Mouse (Mus musculus): Measurements from ENCODE around the gene Srpr.

Gene Srpr

DNA sequence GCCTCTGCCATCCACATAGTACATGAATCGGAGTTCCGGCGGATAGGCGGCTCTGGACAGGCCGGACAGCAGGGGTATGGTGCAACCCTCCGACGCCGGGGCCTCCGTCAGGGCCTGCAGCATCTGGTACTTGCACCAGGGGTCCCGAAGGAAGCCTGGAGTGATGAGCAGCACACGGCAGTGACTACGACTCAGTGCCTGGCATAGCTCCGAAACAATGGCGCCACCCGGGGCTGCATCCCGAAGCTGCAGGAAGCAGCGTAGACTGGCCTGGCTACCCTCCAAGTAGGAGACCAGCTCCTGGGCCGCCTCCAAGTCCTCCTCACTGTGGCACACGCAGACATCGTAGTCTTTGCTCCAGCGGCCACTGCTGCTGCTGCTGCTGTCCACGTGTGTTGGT is 11.3 kb upstream of the Srpr start:
- no peak for DNase-seq (ENCODE audit: low spot score)

GRCm38 (mm10) chr9:35192983-35193542 is 6.9 kb upstream of the Srpr start:
- no peak for DNase-seq (ENCODE audit: low spot score)

DNA sequence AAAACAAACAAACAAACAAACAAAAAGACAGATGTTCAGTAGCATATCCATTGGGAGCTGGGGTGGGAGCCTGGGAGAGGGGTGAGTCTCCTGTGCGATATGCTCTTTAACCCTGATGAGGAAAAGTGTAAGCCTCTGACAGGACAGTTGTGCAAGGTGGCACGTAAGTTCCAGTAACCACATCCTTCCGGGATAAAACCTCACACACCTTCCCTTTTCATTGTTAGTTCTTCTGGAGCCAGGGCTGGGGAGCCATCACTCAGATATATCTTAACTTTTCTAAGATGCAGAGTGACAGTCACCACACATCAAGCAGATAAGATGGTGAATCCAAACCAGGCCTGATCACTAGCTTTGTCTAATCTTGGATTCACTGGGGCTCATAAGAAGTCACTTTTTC is 5.9 kb upstream of the Srpr start:
- no peak for DNase-seq (ENCODE audit: low spot score)

DNA sequence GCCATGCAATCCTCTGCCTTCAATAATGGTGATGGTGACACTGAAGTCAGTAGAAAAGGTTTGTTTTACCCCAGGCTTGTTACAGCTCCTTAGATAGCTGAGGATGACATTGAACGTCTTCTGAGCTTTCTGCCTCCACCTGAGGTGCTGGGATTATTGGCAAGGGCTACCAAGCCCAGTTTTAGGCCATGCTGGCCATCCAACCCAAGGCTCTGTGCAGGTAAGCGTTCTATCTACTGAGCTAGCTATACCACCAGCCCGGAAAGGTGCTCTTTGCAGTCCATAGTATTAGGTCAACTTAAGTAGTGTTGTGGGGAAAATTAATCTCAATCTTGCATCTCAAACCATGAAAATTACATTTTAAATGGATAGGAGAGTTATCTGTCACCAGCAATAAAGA is 2.4 kb upstream of the Srpr start:
- DNase-seq (ENCODE audit: low spot score), result no peak

- DNase-seq (ENCODE audit: low spot score), result no peak
Measured at GRCm38 (mm10) chr9:35198351-35198750, 1.6 kb upstream of the Srpr start.

DNA sequence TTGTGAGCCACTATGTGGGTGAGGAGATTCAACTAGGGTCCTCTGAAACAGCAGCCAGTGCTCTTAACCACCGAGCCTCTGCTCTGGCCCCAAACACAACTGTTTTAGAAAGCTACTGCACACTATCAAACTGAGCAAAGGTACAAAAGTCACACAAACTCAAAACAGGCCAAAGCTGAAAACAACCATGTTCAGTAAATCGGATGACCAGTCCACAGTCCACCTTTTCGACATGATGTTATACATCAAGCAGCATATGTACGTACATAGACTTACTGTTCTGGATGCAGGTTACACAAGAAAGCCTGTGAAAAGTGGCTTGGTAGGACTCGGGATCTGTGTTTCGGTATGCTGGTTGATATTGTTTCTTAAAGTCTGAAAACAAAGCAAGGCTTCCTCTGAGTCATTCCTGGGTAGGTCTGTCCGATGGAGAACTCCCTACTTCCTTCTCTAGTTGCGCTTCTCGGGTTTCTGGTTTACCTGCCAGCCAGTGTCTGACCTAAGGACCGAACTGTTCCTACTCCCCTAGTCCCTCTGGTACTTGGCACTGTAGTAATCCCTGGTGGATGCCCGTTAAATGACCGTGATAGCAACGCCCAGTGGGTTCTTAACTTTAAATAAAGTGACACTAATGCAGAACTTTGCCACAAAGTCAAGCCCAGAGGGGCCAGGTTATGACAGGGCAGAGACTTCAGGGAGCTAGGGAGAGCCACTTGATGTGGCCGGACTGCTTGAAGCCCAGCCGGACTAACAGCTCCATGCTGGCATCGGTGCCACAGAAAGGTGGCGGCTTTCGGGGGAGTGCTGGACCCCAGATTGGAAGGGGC is 817 bp upstream of the Srpr start:
- peak; percentile 20 for DNase-seq (ENCODE audit: low spot score)

DNA sequence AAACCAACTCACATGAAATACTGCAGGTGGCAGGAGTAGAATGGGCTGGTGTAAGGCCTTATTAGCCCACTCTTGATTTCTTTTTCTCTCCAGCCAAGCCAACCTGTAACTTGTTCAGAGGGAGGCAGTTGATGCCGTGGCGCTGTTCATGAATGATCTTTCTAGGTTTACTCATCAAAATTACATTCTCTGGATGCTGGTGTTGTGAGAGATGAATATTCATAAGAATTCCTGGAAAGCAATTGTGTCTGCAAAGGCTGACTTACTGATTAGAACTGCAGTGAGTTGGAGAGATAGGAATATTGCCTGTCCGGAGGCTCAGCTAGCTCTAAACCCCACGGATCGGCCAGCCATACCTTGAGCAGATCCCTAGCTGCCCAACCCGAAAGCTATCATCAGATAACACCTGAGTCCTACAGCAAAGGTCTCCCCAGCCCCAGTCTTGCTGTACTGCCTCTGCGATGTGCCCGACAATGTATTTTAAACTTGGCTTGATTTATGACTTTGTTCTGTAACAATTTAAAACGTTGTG is 620 bp downstream of the Srpr start:
- no peak for DNase-seq (ENCODE audit: low spot score)

- no peak for DNase-seq (ENCODE audit: low spot score)
Measured at GRCm38 (mm10) chr9:35203536-35203935, 3.6 kb downstream of the Srpr start.

- DNase-seq (ENCODE audit: low spot score), result no peak
Measured at GRCm38 (mm10) chr9:35204421-35204820, 4.4 kb downstream of the Srpr start.

DNA sequence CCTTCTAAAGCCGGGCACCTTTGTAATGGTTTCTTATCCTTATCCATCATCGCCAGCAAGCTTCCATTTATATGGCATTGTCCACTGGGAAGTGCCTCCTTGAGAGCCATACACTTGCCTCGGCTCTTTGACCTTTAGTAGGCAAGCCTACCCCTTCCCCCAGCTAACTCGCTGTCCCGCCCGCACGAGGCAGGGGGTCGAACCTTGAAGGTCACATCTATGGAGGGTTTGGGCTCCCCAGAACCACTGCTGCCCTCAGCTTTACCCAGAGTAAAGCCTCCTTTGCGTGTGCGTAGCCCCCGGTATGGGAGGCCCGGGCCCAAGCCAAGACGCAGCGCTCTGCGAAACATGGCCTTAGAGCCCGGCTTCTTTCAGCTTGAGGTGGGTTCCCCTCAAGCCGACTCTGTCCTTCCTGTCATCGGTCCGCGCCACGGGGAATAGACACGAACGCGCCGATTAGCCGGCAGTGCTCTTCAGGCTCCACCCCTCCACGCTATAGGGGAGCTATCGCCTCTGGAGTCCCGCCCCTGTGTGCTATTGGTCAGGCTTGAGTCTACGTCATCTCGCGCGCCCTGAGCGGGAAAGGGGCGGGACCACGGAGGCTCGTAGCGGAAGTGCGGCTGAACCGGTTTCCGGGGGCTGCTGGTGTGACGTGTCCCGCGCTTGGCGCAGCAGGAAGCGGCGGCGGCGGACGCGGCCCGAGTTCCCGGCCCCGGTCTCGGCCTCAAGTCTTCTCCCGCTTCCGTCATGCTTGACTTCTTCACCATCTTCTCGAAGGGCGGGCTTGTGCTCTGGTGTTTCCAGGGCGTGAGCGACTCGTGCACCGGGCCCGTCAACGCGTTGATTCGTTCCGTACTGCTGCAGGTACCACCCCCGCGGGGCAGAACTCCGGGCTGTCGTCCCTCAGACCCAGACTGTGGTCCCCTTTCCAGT is 10.8 kb downstream of the Srpr start, which contains the start of gene Foxred1:
TSS of gene Foxred1 (minus strand) at position 514 of the 933 bp plus-strand sequence.
- DNase-seq (ENCODE audit: low spot score), result peak; percentile 100

- peak; percentile 8 for DNase-seq (ENCODE audit: low spot score)
Measured at GRCm38 (mm10) chr9:35211573-35212511, 11.9 kb downstream of the Srpr start.

DNA sequence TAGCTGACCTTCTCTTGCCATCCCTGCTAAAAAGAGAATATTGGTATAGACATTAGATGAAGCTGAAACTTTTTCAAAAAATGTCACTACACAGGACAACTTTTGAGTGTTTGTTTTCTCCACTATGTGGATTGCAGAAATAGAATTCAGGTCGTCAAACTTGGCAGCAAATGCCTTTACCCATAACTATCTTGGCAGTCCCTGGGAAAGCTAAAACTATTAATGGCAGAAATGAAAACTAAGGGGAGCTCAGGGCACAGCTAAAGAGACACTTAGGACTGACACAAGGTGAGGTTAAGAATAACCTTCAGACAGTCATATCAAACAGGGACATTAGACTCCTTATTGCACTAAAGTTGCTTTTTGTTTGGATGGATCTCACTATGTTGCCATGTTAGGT is 18.0 kb downstream of the Srpr start:
- no peak for DNase-seq (ENCODE audit: low spot score)

- DNase-seq (ENCODE audit: low spot score), result no peak
Measured at GRCm38 (mm10) chr9:35223466-35223865, 23.5 kb downstream of the Srpr start.

DNA sequence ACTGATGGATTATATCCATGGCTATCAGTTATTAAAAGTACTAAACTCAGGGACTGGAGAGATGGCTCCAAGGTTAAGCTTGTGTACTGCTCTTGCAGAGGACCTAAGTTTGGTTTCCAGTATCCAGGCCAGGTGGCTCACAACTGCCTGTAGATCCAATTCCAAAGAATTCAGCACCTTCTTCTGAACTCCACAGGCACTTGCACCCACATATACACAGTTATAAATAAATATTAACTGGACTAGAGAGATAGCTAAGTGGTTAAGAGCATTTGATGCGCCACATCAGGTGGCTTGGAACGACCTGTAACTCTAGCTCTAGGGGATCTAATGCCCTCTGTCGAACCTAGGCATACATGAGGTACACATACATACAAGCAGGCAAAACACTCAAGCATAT is 28.7 kb downstream of the Srpr start:
- DNase-seq (ENCODE audit: low spot score), result no peak

DNA sequence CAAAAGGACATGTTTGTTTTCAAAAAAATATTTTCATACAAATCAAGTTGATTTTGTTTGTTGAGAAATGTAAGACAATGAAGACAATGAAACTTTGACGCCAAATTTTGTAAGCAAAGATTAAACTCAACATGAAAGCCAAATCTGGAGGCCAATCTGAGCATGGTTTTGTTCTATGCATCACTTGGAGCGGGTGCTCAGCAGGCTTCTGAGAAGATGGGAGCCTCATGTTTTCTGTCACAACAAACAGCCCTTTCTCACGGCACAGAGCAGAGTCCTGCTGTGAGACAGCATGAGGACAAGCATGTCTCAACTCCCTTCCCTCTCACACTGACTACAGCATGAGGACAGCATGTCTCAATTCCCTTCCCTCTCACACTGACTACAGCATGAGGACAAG is 36.0 kb downstream of the Srpr start:
- no peak for DNase-seq (ENCODE audit: low spot score)

- DNase-seq (ENCODE audit: low spot score), result no peak
Measured at GRCm38 (mm10) chr9:35238371-35238770, 38.4 kb downstream of the Srpr start.

GRCm38 (mm10) chr9:35238915-35239571 is 39.1 kb downstream of the Srpr start:
- DNase-seq (ENCODE audit: low spot score), result peak; percentile 16

DNA sequence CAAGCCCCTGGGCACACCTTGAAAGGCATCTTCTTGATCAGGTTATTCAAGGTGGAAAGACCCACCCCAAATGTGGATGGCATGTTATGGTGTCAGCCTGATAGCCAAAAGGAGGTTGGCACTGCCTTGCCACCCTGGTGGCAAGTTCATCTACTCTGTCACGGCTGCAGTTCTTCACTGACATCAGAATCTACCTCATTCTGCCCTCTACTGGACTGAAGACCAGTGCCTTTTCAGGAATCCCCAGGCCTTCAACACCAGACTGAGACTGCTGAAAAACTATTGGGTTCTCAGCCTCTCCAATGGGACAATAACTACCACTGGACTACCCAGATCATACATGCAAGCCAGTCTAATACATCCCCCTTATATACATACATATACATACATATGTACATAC is 39.8 kb downstream of the Srpr start:
- no peak for DNase-seq (ENCODE audit: low spot score)

- DNase-seq (ENCODE audit: low spot score), result no peak
Measured at GRCm38 (mm10) chr9:35247405-35247804, 47.4 kb downstream of the Srpr start.

DNA sequence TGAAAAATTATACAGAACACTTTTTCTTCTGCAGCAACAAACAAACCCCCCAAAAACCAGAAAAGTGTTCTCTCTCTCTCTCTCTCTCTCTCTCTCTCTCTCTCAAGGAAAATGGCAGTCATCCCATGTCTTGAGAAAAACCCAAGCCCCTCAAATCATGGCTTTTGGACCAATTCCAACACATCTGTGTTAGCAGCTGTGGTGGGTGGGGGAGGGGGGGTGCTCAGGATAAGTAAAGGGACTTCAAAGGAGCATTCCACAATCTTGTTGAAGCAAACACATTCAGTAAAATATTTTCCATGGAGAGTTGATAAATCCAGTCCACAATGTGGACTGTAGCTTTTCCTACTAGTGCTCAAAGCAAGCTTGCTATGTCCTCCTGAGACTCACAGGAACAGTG is 49.5 kb downstream of the Srpr start:
- no peak for DNase-seq (ENCODE audit: low spot score)

- no peak for DNase-seq (ENCODE audit: low spot score)
Measured at GRCm38 (mm10) chr9:35257365-35257764, 57.4 kb downstream of the Srpr start.
